11 mouse cellular contexts compared by ENCODE assay signal in the genomic region with DNA sequence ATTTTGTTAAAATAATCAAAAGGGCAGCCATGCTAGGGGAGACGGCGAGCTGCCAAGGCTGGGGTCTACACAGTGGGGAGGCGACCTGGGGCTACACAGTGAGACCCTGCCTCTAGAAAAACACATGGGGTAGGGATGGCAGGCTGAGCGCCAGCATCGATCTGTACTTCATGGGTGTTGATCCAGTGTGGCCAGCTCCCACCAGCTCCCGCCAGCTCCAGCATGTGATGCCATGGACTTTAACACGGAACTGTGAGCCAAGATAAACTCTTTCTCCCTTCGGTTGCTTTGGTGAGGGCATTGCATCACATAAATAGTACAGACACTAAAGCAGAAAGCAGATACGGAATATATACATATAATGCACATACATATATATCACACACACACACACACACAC.
"Had no signal": no experiment of that assay in that cellular context is flagged by ENCODE, and none has a peak within 500 bp of the region (broad histone marks: within the 10 kb centered on the region; RNA-seq: fewer than 3 reads in every experiment).

No protein-coding gene starts in this region.

- H3K4me1 ChIP-seq: midbrain, embryonic 12.5 days; stomach, embryonic 15.5 days had no signal

- ATAC-seq: hindbrain, postnatal 0 days; midbrain, embryonic 16.5 days had no signal

- H3K27ac ChIP-seq: hindbrain, postnatal 0 days; left cerebral cortex, adult 2 months; limb, embryonic 15.5 days; midbrain, embryonic 12.5 days; neural tube, embryonic 13.5 days; stomach, embryonic 15.5 days had no signal

- H3K4me2 ChIP-seq: limb, embryonic 15.5 days; midbrain, embryonic 12.5 days; neural tube, embryonic 13.5 days; stomach, embryonic 15.5 days had no signal

- H3K9ac ChIP-seq: limb, embryonic 15.5 days; midbrain, embryonic 12.5 days; neural tube, embryonic 13.5 days; stomach, embryonic 15.5 days had no signal

- H3K4me3 ChIP-seq: left cerebral cortex, adult 2 months; limb, embryonic 15.5 days; midbrain, embryonic 12.5 days; neural tube, embryonic 13.5 days; stomach, embryonic 15.5 days had no signal

- DNase-seq: lung, adult 18-20 months; retina, postnatal 1 day; right cerebral cortex, postnatal 14 days; thymus, postnatal 36 days had no signal

- H3K27me3 ChIP-seq: limb, embryonic 15.5 days; midbrain, embryonic 12.5 days; neural tube, embryonic 13.5 days; stomach, embryonic 15.5 days had no signal

- H3K9me3 ChIP-seq: limb, embryonic 15.5 days; midbrain, embryonic 12.5 days; neural tube, embryonic 13.5 days; stomach, embryonic 15.5 days had no signal

- H3K36me3 ChIP-seq: limb, embryonic 15.5 days; midbrain, embryonic 12.5 days; neural tube, embryonic 13.5 days; stomach, embryonic 15.5 days had no signal
